Mouse (Mus musculus): ENCODE measurements around the gene Prss43. TPM values are rescaled to one million over a fixed set of nuclear protein-coding genes. Genes with fewer than 3 reads are reported as not detected.

The Prss43 gene
- total and polyA plus RNA-seq, 2 experiments from 2014 or later = 0.04 TPM; not detected in 1

- peak; percentile 41 for TF ChIP-seq CTCF (IDR thresholded peaks at IDR 0.05; ENCODE audit: low read depth)
- no peak for TF ChIP-seq EP300 (IDR thresholded peaks at IDR 0.05; ENCODE audit: low read depth)
- WGBS = 9% methylated on average over 50 of the region's 50 CpGs
- ATAC-seq (ENCODE audit: insufficient read depth, low read depth) = no peak
- H3K4me2 ChIP-seq (ENCODE audit: low read depth, low read length) = peak within 1 kb of the TSS; percentile 45
- no peak within 1 kb of the TSS for H3K27ac ChIP-seq (ENCODE audit: low read depth)
- no peak for DNase-seq (ENCODE audit: low spot score)
- H3K36me3 ChIP-seq (replicated peaks; ENCODE audit: control insufficient read depth, insufficient read depth, low read length) = no peaks in the 10 kb centered on the region
- peak within 1 kb of the TSS; percentile 18 for H3K4me3 ChIP-seq (ENCODE audit: low read depth, low read length)
- H3K4me1 ChIP-seq (ENCODE audit: control insufficient read depth, insufficient read depth) = no peaks in the 10 kb centered on the region
- H3K27me3 ChIP-seq (ENCODE audit: control insufficient read depth, insufficient read depth, low read length) = peaks cover 21% of the 10 kb centered on the region
- no peak within 1 kb of the TSS for H3K9ac ChIP-seq (replicated peaks; ENCODE audit: low read depth, low read length)
- no peaks in the 10 kb centered on the region for H3K9me3 ChIP-seq (replicated peaks; ENCODE audit: control insufficient read depth, low read length)
Measured at GRCm38 (mm10) chr9:110857781-110858472, 31.4 kb downstream of the Prss43 start, which contains the start of gene Prss50. TSS of gene Prss50 (plus strand) at chr9:110857967.

GRCm38 (mm10) chr9:110858523-110858922, 32.0 kb downstream of the Prss43 start:
- 62% methylated on average over 5 of the region's 5 CpGs for WGBS
- no peaks in the 10 kb centered on the region for H3K36me3 ChIP-seq (replicated peaks; ENCODE audit: control insufficient read depth, insufficient read depth, low read length)
- no peaks in the 10 kb centered on the region for H3K4me1 ChIP-seq (ENCODE audit: control insufficient read depth, insufficient read depth)
- H3K27me3 ChIP-seq (ENCODE audit: control insufficient read depth, insufficient read depth, low read length) = peaks cover 21% of the 10 kb centered on the region
- no peak overlapping the region for H3K4me3 ChIP-seq (ENCODE audit: low read depth, low read length)
- ATAC-seq (ENCODE audit: insufficient read depth, low read depth) (no peak), DNase-seq (ENCODE audit: low spot score) (no peak)
- H3K9me3 ChIP-seq (replicated peaks; ENCODE audit: control insufficient read depth, low read length) = no peaks in the 10 kb centered on the region
- no peak overlapping the region for H3K4me2 ChIP-seq (ENCODE audit: low read depth, low read length)
- TF ChIP-seq CTCF (IDR thresholded peaks at IDR 0.05; ENCODE audit: low read depth) (no peak), EP300 (IDR thresholded peaks at IDR 0.05; ENCODE audit: low read depth) (no peak)
- H3K27ac ChIP-seq (ENCODE audit: low read depth) = no peak overlapping the region
- H3K9ac ChIP-seq (replicated peaks; ENCODE audit: low read depth, low read length) = no peak overlapping the region

- peaks cover 21% of the 10 kb centered on the region for H3K27me3 ChIP-seq (ENCODE audit: control insufficient read depth, insufficient read depth, low read length)
- no peak for ATAC-seq (ENCODE audit: insufficient read depth, low read depth)
- no peak overlapping the region for H3K9ac ChIP-seq (replicated peaks; ENCODE audit: low read depth, low read length)
- no peaks in the 10 kb centered on the region for H3K4me1 ChIP-seq (ENCODE audit: control insufficient read depth, insufficient read depth)
- H3K27ac ChIP-seq (ENCODE audit: low read depth) = no peak overlapping the region
- no peaks in the 10 kb centered on the region for H3K9me3 ChIP-seq (replicated peaks; ENCODE audit: control insufficient read depth, low read length)
- no peaks in the 10 kb centered on the region for H3K36me3 ChIP-seq (replicated peaks; ENCODE audit: control insufficient read depth, insufficient read depth, low read length)
- WGBS = 91% methylated on average over 5 of the region's 5 CpGs
- H3K4me2 ChIP-seq (ENCODE audit: low read depth, low read length) = no peak overlapping the region
- no peak for DNase-seq (ENCODE audit: low spot score)
- no peak overlapping the region for H3K4me3 ChIP-seq (ENCODE audit: low read depth, low read length)
- TF ChIP-seq EP300 (IDR thresholded peaks at IDR 0.05; ENCODE audit: low read depth) = no peak
- TF ChIP-seq CTCF (IDR thresholded peaks at IDR 0.05; ENCODE audit: low read depth) = no peak
Measured at GRCm38 (mm10) chr9:110858967-110859596, 32.6 kb downstream of the Prss43 start.

GRCm38 (mm10) chr9:110871030-110871429, 44.5 kb downstream of the Prss43 start:
- no peak overlapping the region for H3K4me3 ChIP-seq (ENCODE audit: low read depth, low read length)
- no peak for DNase-seq (ENCODE audit: low spot score)
- no peak overlapping the region for H3K4me2 ChIP-seq (ENCODE audit: low read depth, low read length)
- no peak for TF ChIP-seq EP300 (IDR thresholded peaks at IDR 0.05; ENCODE audit: low read depth)
- peak; percentile 78 for TF ChIP-seq CTCF (IDR thresholded peaks at IDR 0.05; ENCODE audit: low read depth)
- 20% methylated on average over 7 of the region's 7 CpGs for WGBS
- 0 out of 2 replicates have a peak, but pooled peaks have one; percentile 13 for ATAC-seq (ENCODE audit: insufficient read depth, low read depth)
- H3K36me3 ChIP-seq (replicated peaks; ENCODE audit: control insufficient read depth, insufficient read depth, low read length) = no peaks in the 10 kb centered on the region
- H3K27ac ChIP-seq (ENCODE audit: low read depth) = no peak overlapping the region
- H3K4me1 ChIP-seq (ENCODE audit: control insufficient read depth, insufficient read depth) = peaks cover 11% of the 10 kb centered on the region; the same call in 1 of the 2 replicates
- H3K9me3 ChIP-seq (replicated peaks; ENCODE audit: control insufficient read depth, low read length) = no peaks in the 10 kb centered on the region
- peaks cover 16% of the 10 kb centered on the region for H3K27me3 ChIP-seq (ENCODE audit: control insufficient read depth, insufficient read depth, low read length)
- no peak overlapping the region for H3K9ac ChIP-seq (replicated peaks; ENCODE audit: low read depth, low read length)

- Histone ChIP-seq H3K4me3 (ENCODE audit: low read depth, low read length) (peak overlapping the region; percentile 26), H3K4me1 (ENCODE audit: control insufficient read depth, insufficient read depth) (peaks cover 27% of the 10 kb centered on the region), H3K4me2 (ENCODE audit: low read depth, low read length) (peak overlapping the region; percentile 58), H3K27me3 (ENCODE audit: control insufficient read depth, insufficient read depth, low read length) (peaks cover 16% of the 10 kb centered on the region), H3K27ac (ENCODE audit: low read depth) (no peak overlapping the region), H3K9me3 (replicated peaks; ENCODE audit: control insufficient read depth, low read length) (no peaks in the 10 kb centered on the region), H3K9ac (replicated peaks; ENCODE audit: low read depth, low read length) (0 out of 2 replicates have a peak overlapping the region, but pooled peaks have one; percentile 16), H3K36me3 (replicated peaks; ENCODE audit: control insufficient read depth, insufficient read depth, low read length) (no peaks in the 10 kb centered on the region)
- no peak for TF ChIP-seq CTCF (IDR thresholded peaks at IDR 0.05; ENCODE audit: low read depth)
- TF ChIP-seq EP300 (IDR thresholded peaks at IDR 0.05; ENCODE audit: low read depth) = no peak
- 16% methylated on average over 40 of the region's 40 CpGs for WGBS
- ATAC-seq (ENCODE audit: insufficient read depth, low read depth) (no peak), DNase-seq (ENCODE audit: low spot score) (no peak)
Measured at GRCm38 (mm10) chr9:110873681-110874659, 47.5 kb downstream of the Prss43 start.

Measured in heart, postnatal 0 days (tissue).